Mouse (Mus musculus): Measurements from ENCODE around the gene Msh3. TPM values are rescaled to one million over a fixed set of nuclear protein-coding genes. Genes with fewer than 3 reads are reported as not detected.

The Msh3 gene
- polyA plus RNA-seq, 1 experiment from 2014 or later: 7.8 TPM

- TF ChIP-seq EP300 (IDR thresholded peaks at IDR 0.05; ENCODE audit: low read depth) (no peak), CTCF (IDR thresholded peaks at IDR 0.05; ENCODE audit: low read depth) (no peak)
- Histone ChIP-seq H3K4me2 (ENCODE audit: low read depth, low read length) (no peak overlapping the region), H3K9ac (replicated peaks) (no peak overlapping the region), H3K36me3 (replicated peaks; ENCODE audit: insufficient read depth, low read length) (peaks cover 4% of the 10 kb centered on the region; the same call in 1 of the 2 replicates), H3K4me3 (ENCODE audit: low read depth, low read length) (no peak overlapping the region), H3K27me3 (ENCODE audit: insufficient read depth, low read length) (no peaks in the 10 kb centered on the region), H3K4me1 (ENCODE audit: insufficient read depth) (no peaks in the 10 kb centered on the region), H3K9me3 (ENCODE audit: low read length) (no peaks in the 10 kb centered on the region), H3K27ac (ENCODE audit: low read depth) (no peak overlapping the region)
- ATAC-seq (no peak), DNase-seq (no peak)
- 74% methylated on average over 2 of the region's 2 CpGs for WGBS (ENCODE audit: insufficient replicate concordance)
Measured at GRCm38 (mm10) chr13:92297021-92297420, 57.8 kb downstream of the Msh3 start.

GRCm38 (mm10) chr13:92296490-92296889 is 58.3 kb downstream of the Msh3 start:
- TF ChIP-seq CTCF (IDR thresholded peaks at IDR 0.05; ENCODE audit: low read depth) (no peak), EP300 (IDR thresholded peaks at IDR 0.05; ENCODE audit: low read depth) (no peak)
- no peaks in the 10 kb centered on the region for H3K27me3 ChIP-seq (ENCODE audit: insufficient read depth, low read length)
- ATAC-seq: no peak

GRCm38 (mm10) chr13:92293883-92294282 is 60.9 kb downstream of the Msh3 start:
- Histone ChIP-seq H3K27ac (ENCODE audit: low read depth) (no peak overlapping the region), H3K27me3 (ENCODE audit: insufficient read depth, low read length) (no peaks in the 10 kb centered on the region), H3K9ac (replicated peaks) (no peak overlapping the region), H3K4me1 (ENCODE audit: insufficient read depth) (no peaks in the 10 kb centered on the region), H3K4me2 (ENCODE audit: low read depth, low read length) (no peak overlapping the region), H3K4me3 (ENCODE audit: low read depth, low read length) (no peak overlapping the region), H3K9me3 (ENCODE audit: low read length) (no peaks in the 10 kb centered on the region), H3K36me3 (replicated peaks; ENCODE audit: insufficient read depth, low read length) (peaks cover 6% of the 10 kb centered on the region; the same call in 1 of the 2 replicates)
- 61% methylated on average over 5 of the region's 5 CpGs for WGBS (ENCODE audit: insufficient replicate concordance)
- ATAC-seq (no peak), DNase-seq (no peak)
- TF ChIP-seq CTCF (IDR thresholded peaks at IDR 0.05; ENCODE audit: low read depth): no peak
- TF ChIP-seq EP300 (IDR thresholded peaks at IDR 0.05; ENCODE audit: low read depth): no peak

More at GRCm38 (mm10) chr13:92296490-92296889, 58.3 kb downstream of the Msh3 start:
- WGBS (ENCODE audit: insufficient replicate concordance): 92% methylated on average over 4 of the region's 4 CpGs
- Histone ChIP-seq H3K9ac (replicated peaks) (no peak overlapping the region), H3K36me3 (replicated peaks; ENCODE audit: insufficient read depth, low read length) (peaks cover 4% of the 10 kb centered on the region; the same call in 1 of the 2 replicates), H3K4me2 (ENCODE audit: low read depth, low read length) (no peak overlapping the region), H3K9me3 (ENCODE audit: low read length) (no peaks in the 10 kb centered on the region), H3K4me3 (ENCODE audit: low read depth, low read length) (no peak overlapping the region), H3K4me1 (ENCODE audit: insufficient read depth) (no peaks in the 10 kb centered on the region), H3K27ac (ENCODE audit: low read depth) (no peak overlapping the region)
- DNase-seq: no peak

- peaks cover 6% of the 10 kb centered on the region; the same call in 1 of the 2 replicates for H3K36me3 ChIP-seq (replicated peaks; ENCODE audit: insufficient read depth, low read length)
- DNase-seq (no peak), ATAC-seq (no peak)
- no peaks in the 10 kb centered on the region for H3K4me1 ChIP-seq (ENCODE audit: insufficient read depth)
- no peak overlapping the region for H3K27ac ChIP-seq (ENCODE audit: low read depth)
- 71% methylated on average over 4 of the region's 4 CpGs for WGBS (ENCODE audit: insufficient replicate concordance)
- H3K4me3 ChIP-seq (ENCODE audit: low read depth, low read length): no peak overlapping the region
- no peak overlapping the region for H3K9ac ChIP-seq (replicated peaks)
- no peak overlapping the region for H3K4me2 ChIP-seq (ENCODE audit: low read depth, low read length)
- TF ChIP-seq EP300 (IDR thresholded peaks at IDR 0.05; ENCODE audit: low read depth) (no peak), CTCF (IDR thresholded peaks at IDR 0.05; ENCODE audit: low read depth) (no peak)
- H3K27me3 ChIP-seq (ENCODE audit: insufficient read depth, low read length): no peaks in the 10 kb centered on the region
- H3K9me3 ChIP-seq (ENCODE audit: low read length): no peaks in the 10 kb centered on the region
Measured at GRCm38 (mm10) chr13:92291605-92292004, 63.2 kb downstream of the Msh3 start.

GRCm38 (mm10) chr13:92277027-92277426 is 77.8 kb downstream of the Msh3 start:
- Histone ChIP-seq H3K27me3 (ENCODE audit: insufficient read depth, low read length) (no peaks in the 10 kb centered on the region), H3K27ac (ENCODE audit: low read depth) (no peak overlapping the region), H3K4me1 (ENCODE audit: insufficient read depth) (no peaks in the 10 kb centered on the region; the same call in 1 of the 2 replicates), H3K36me3 (replicated peaks; ENCODE audit: insufficient read depth, low read length) (no peaks in the 10 kb centered on the region), H3K9ac (replicated peaks) (no peak overlapping the region), H3K4me3 (ENCODE audit: low read depth, low read length) (no peak overlapping the region), H3K9me3 (ENCODE audit: low read length) (no peaks in the 10 kb centered on the region), H3K4me2 (ENCODE audit: low read depth, low read length) (no peak overlapping the region)
- ATAC-seq: no peak
- TF ChIP-seq CTCF (IDR thresholded peaks at IDR 0.05; ENCODE audit: low read depth) (no peak), EP300 (IDR thresholded peaks at IDR 0.05; ENCODE audit: low read depth) (no peak)
- no peak for DNase-seq
- WGBS (ENCODE audit: insufficient replicate concordance): 71% methylated on average over 2 of the region's 2 CpGs

GRCm38 (mm10) chr13:92275292-92275691 is 79.5 kb downstream of the Msh3 start:
- no peak overlapping the region for H3K4me3 ChIP-seq (ENCODE audit: low read depth, low read length)

More at GRCm38 (mm10) chr13:92275292-92275691, 79.5 kb downstream of the Msh3 start:
- DNase-seq (no peak), ATAC-seq (no peak)
- Histone ChIP-seq H3K4me1 (ENCODE audit: insufficient read depth) (no peaks in the 10 kb centered on the region; the same call in 1 of the 2 replicates), H3K36me3 (replicated peaks; ENCODE audit: insufficient read depth, low read length) (no peaks in the 10 kb centered on the region), H3K27ac (ENCODE audit: low read depth) (no peak overlapping the region), H3K4me2 (ENCODE audit: low read depth, low read length) (no peak overlapping the region), H3K9ac (replicated peaks) (no peak overlapping the region), H3K9me3 (ENCODE audit: low read length) (no peaks in the 10 kb centered on the region), H3K27me3 (ENCODE audit: insufficient read depth, low read length) (no peaks in the 10 kb centered on the region)
- WGBS (ENCODE audit: insufficient replicate concordance): 87% methylated on average over 9 of the region's 9 CpGs
- TF ChIP-seq CTCF (IDR thresholded peaks at IDR 0.05; ENCODE audit: low read depth) (no peak), EP300 (IDR thresholded peaks at IDR 0.05; ENCODE audit: low read depth) (no peak)
